Mouse (Mus musculus) right cerebral cortex, postnatal 4 days (tissue): ENCODE measurements around the gene Bbox1.

Source experiments
- DNase-seq: peaks from one replicate; pipeline ENCODE4 v3.0.0-alpha.2; 2022

The Bbox1 gene

GRCm38 (mm10) chr2:110269281-110269680 lies 45.1 kb downstream of the Bbox1 start:
- no peak for DNase-seq

- DNase-seq: no peak
These were observed 82.1 kb downstream of the Bbox1 start for GRCm38 (mm10) chr2:110232252-110232651.

GRCm38 (mm10) chr2:110230753-110231152 lies 83.6 kb downstream of the Bbox1 start:
- no peak for DNase-seq

- DNase-seq: peak; percentile 16
These were observed 84.9 kb downstream of the Bbox1 start for GRCm38 (mm10) chr2:110229143-110230087.

- DNase-seq: no peak
These were observed 87.9 kb downstream of the Bbox1 start for GRCm38 (mm10) chr2:110226421-110226820.

- no peak for DNase-seq
These were observed 88.4 kb downstream of the Bbox1 start for GRCm38 (mm10) chr2:110225969-110226368.

- no peak for DNase-seq
These were observed 91.6 kb downstream of the Bbox1 start for GRCm38 (mm10) chr2:110222793-110223192.

GRCm38 (mm10) chr2:110220492-110220891 lies 93.9 kb downstream of the Bbox1 start:
- DNase-seq: no peak

GRCm38 (mm10) chr2:110215685-110216058 lies 98.7 kb downstream of the Bbox1 start:
- no peak for DNase-seq

- DNase-seq: no peak
These were observed 99.2 kb downstream of the Bbox1 start for GRCm38 (mm10) chr2:110214991-110215684.

GRCm38 (mm10) chr2:110214278-110214677 lies 100.1 kb downstream of the Bbox1 start:
- DNase-seq: no peak
